Mouse (Mus musculus) limb, embryonic 11.5 days (tissue): ENCODE results near the gene Gm11627. TPM values are rescaled to one million over a fixed set of nuclear protein-coding genes. Genes with fewer than 3 reads are reported as not detected.
A peak's percentile ranks its signal among the peaks of the same experiment; 100 is the strongest.

ENCODE experiments used
- ATAC-seq: fragments of 200-750 bp; cut with Nextera tagmentation; 2 replicates; pipeline ENCODE4 v1.8.0; 2017; ENCODE audit warnings: low read depth; ENCODE audit not compliant: insufficient number of reproducible peaks, low FRiP score, low TSS enrichment
- DNase-seq: peaks from one replicate; pipeline ENCODE4 v3.0.0-alpha.2; 2015; ENCODE audit warnings: low spot score
- H3K27ac ChIP-seq: fragments of 300-500 bp; sonication (generic); replicated peaks from 2 replicates; pipeline ENCODE4 v1.5.1; 2014; ENCODE audit warnings: low read depth, mild to moderate bottlenecking, low read length
- H3K27me3 ChIP-seq: fragments of 300-500 bp; sonication (generic); 2 replicates; pipeline ENCODE4 v1.6.1; 2014; ENCODE audit warnings: mild to moderate bottlenecking, low read length, mixed read lengths; ENCODE audit not compliant: control insufficient read depth, insufficient read depth
- H3K36me3 ChIP-seq: fragments of 300-500 bp; sonication (generic); 2 replicates; pipeline ENCODE4 v1.6.1; 2014; ENCODE audit warnings: mild to moderate bottlenecking, low read length, moderate library complexity, mixed read lengths; ENCODE audit not compliant: control insufficient read depth, insufficient read depth
- H3K4me1 ChIP-seq: fragments of 300-500 bp; sonication (generic); 2 replicates; pipeline ENCODE4 v1.6.1; 2014; ENCODE audit warnings: low read length, mixed read lengths; ENCODE audit not compliant: control insufficient read depth, insufficient read depth
- H3K4me2 ChIP-seq: fragments of 300-500 bp; sonication (generic); 2 replicates; pipeline ENCODE4 v1.6.1; 2014; ENCODE audit warnings: low read depth, mild to moderate bottlenecking, moderate library complexity; ENCODE audit not compliant: severe bottlenecking
- H3K4me3 ChIP-seq: fragments of 300-500 bp; sonication (generic); 2 replicates; pipeline ENCODE4 v1.5.1; 2014; ENCODE audit warnings: low read depth, low read length
- H3K9ac ChIP-seq: fragments of 300-500 bp; sonication (generic); 2 replicates; pipeline ENCODE4 v1.6.1; 2014; ENCODE audit warnings: mild to moderate bottlenecking, low read length
- H3K9me3 ChIP-seq: fragments of 300-500 bp; sonication (generic); 2 replicates; pipeline ENCODE4 v1.6.1; 2016; ENCODE audit warnings: low read length; ENCODE audit not compliant: control insufficient read depth
- WGBS: fragments of 180-500 bp; shearing (Covaris S2); extraction: QIAGEN DNeasy Blood & Tissue Kit; methylation state at CpG from one replicate; pipeline ENCODE4 v1.1.7; 2014; 5-methylcytosine and 5-hydroxymethylcytosine counted together
- polyA plus RNA-seq: library from polyadenylated mRNA; unstranded; fragments of >200 nt; fragmentation: Nextera tagmentation; extraction: Ambion mirVana; gene quantifications from 2 replicates; pipeline ENCODE4 v1.2.1, GENCODE M21; 2014

Gene Gm11627
- polyA plus RNA-seq, 1 experiment from 2014 or later = 4.2 TPM

DNA sequence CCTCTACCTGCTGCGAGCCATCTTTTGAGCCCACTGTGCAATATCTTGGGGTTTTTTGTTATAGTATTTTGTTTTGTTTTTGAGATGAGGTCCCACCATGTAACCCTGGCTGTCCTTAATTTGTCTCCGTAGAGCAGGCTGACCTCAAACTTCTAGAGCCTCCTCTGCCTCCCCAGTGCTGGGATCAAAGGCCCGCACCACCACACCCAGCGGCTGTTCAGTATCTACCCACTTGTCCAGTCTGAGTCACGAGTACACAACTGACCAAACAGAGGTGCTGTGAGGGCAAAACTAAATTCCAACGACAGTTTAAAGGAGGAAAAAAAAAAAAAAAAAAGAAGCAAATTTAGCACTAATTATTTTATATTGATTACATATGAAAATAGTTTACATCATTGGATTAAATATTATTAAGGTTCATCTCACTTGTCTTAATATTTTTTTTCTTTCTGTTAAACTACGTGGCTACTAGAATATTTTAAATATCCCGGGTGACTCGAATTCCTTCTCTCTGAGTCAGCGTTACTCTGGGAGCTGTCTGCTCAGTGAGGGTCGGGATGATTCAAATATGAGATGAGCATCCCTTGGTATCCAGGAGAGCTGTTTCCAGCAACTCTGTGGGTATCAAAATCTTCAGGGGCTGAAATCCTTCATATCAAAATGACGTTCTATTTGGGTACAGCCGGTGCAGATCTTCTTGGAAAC lies 3.1 kb downstream of the Gm11627 start:
- DNase-seq = no peak
- Histone ChIP-seq H3K27ac (no peak overlapping the region), H3K36me3 (no peaks in the 10 kb centered on the region), H3K9me3 (no peaks in the 10 kb centered on the region), H3K4me2 (no peak overlapping the region), H3K4me1 (peaks cover 8% of the 10 kb centered on the region), H3K4me3 (no peak overlapping the region), H3K27me3 (no peaks in the 10 kb centered on the region), H3K9ac (no peak overlapping the region)
- ATAC-seq = no peak
- WGBS = 70% methylated on average over 13 of the region's 13 CpGs

DNA sequence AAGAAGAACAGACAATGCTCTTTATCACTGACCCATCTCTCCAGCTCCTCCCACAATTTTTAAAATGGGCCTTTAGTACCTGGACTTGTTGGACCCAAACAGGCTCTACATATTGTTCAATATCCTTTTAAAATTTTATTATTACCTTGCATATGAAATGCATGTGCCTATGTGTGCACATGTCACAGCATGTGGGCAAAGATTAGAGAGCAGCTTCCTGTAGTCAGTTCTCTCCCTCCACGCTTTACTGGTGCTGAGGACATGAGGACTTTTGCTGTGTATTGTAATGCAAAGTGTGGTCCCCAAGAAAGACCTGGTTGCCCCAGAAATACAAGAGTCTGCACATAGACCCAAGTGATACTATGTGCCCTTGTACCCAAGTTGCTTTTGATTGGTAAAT lies 4.2 kb downstream of the Gm11627 start:
- no peaks in the 10 kb centered on the region for H3K36me3 ChIP-seq
- no peaks in the 10 kb centered on the region for H3K9me3 ChIP-seq
- WGBS = 79% methylated on average over 1 of the region's 1 CpGs
- no peak overlapping the region for H3K4me2 ChIP-seq
- no peak overlapping the region for H3K4me3 ChIP-seq
- no peak overlapping the region for H3K27ac ChIP-seq
- no peaks in the 10 kb centered on the region for H3K27me3 ChIP-seq
- DNase-seq (no peak), ATAC-seq (no peak)
- H3K4me1 ChIP-seq = peaks cover 7% of the 10 kb centered on the region
- H3K9ac ChIP-seq = no peak overlapping the region

DNA sequence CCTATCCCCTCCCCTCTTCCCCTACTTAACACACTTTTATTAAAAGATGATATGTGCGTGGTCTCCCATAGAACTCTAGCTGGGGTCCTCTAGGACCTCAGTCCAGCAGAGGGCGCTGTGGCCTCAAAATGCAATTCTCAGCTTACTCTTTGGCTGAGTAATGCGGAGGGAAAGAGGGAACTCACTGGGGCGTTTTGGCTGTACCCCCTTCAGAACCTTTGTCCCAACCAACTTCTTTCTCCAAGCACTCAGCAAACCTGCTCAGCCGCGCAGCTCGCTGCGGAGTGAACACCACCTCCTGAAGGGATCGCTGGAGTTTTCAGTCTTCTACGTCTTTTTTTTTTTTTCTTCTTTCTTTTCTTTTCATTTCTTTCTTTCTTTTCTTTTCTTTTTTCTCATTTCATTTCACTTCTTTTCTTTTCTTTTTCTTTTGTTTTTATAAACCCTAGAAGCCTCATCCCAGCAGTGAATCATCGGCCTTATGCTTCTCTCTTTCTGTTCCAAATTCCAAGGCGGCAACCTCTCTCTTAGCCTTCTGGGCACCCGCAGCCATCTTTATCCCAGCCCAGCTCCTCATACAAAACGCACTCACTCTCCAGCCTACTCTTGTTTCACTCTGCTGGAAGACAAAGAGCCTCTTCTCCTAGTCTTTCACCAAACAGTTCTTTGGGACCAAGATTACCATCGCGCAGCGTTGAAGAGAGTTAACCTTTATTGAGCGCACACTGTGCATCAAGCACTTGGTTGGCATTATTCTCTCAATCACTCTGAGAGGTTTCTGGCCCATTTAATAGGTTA lies 6.2 kb downstream of the Gm11627 start:
- 15% methylated on average over 18 of the region's 18 CpGs for WGBS
- ATAC-seq (peak; percentile 51; the same call in 1 of the 2 replicates), DNase-seq (peak; percentile 99)
- peak overlapping the region; percentile 60; the same call in 1 of the 2 replicates for H3K9ac ChIP-seq
- 0 out of 2 replicates have a peak overlapping the region, but pooled peaks have one; percentile 8 for H3K27ac ChIP-seq
- no peaks in the 10 kb centered on the region for H3K27me3 ChIP-seq
- no peaks in the 10 kb centered on the region for H3K36me3 ChIP-seq
- H3K4me1 ChIP-seq = no peaks in the 10 kb centered on the region
- peak overlapping the region; percentile 39; the same call in 1 of the 2 replicates for H3K4me2 ChIP-seq
- H3K9me3 ChIP-seq = no peaks in the 10 kb centered on the region
- no peak overlapping the region for H3K4me3 ChIP-seq

DNA sequence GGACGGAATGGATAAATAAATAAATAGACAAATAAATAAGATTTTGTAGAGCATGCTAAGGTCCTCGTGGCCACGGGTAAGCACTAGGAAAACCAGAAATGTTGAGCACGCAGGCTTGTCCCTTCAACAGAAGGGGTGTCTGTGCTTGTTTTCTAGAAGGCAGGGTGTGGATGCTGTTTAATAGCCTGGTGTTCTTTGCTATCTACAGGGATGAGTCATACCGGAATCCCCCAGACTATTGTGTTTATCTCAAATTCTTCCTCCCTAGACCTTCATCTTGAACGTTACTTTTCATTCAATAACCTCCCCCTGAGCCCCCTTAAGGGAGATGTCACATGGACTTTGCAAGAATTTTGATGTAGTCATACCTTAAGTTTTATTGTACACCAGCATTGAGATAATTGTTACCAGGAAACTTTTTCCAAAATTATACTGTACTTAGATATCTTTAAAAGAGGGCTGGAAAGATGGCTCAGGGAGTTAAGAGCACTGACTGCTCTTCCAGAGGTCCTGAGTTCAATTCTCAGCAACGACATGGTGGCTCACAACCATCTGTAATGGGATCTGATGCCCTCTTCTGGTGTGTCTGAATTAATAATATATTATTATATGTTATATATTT lies 10.4 kb downstream of the Gm11627 start:
- 84% methylated on average over 7 of the region's 7 CpGs for WGBS
- H3K9me3 ChIP-seq = no peaks in the 10 kb centered on the region
- H3K27me3 ChIP-seq = no peaks in the 10 kb centered on the region
- H3K9ac ChIP-seq = no peak overlapping the region
- ATAC-seq (no peak), DNase-seq (no peak)
- H3K36me3 ChIP-seq = no peaks in the 10 kb centered on the region
- H3K4me1 ChIP-seq = no peaks in the 10 kb centered on the region
- H3K27ac ChIP-seq = no peak overlapping the region
- H3K4me2 ChIP-seq = no peak overlapping the region
- H3K4me3 ChIP-seq = no peak overlapping the region

DNA sequence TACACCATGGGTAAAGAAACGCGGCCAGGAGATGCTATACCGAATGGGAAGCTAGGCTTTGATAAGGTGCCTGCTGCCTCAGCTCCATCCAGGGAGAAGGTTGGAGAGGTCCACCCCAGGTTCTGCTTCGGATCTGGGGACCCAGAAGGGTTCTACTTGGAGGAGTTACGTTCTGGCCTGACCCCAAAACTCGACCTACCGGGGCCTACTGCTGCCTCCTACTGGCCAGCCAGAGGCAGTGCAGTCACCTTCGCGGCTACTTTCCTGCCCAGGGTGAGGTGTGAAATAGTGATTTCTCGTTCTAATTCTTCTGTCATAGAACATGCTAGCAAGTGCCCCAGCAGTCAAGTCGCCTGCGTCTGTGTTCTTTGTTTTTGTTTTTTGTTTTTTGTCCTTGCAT lies 11.1 kb downstream of the Gm11627 start:
- Histone ChIP-seq H3K36me3 (no peaks in the 10 kb centered on the region), H3K4me1 (no peaks in the 10 kb centered on the region), H3K27ac (no peak overlapping the region), H3K4me3 (no peak overlapping the region), H3K4me2 (no peak overlapping the region), H3K27me3 (no peaks in the 10 kb centered on the region), H3K9me3 (no peaks in the 10 kb centered on the region), H3K9ac (no peak overlapping the region)
- DNase-seq (no peak), ATAC-seq (no peak)
- WGBS = 77% methylated on average over 12 of the region's 12 CpGs

DNA sequence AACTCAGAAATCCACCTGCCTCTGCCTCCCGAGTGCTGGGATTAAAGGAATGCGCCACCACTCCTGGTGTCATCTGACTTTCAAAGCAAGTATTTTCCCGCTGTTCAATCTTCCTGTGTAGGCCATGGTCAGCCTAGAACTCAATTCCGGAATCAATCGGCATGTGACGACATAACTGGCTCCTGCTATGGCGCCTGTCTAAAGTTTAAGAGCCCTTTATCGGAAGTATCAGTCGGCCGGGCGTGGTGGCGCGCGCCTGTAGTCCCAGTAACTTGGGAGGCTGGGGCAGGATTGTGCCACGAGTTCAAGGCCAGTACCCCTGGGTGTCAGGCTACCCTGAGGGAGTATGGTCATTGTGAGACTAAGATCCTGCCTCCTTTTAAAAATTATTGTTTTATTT lies 11.5 kb downstream of the Gm11627 start:
- Histone ChIP-seq H3K36me3 (no peaks in the 10 kb centered on the region), H3K4me3 (no peak overlapping the region), H3K27ac (no peak overlapping the region), H3K27me3 (no peaks in the 10 kb centered on the region), H3K4me1 (no peaks in the 10 kb centered on the region), H3K4me2 (no peak overlapping the region), H3K9me3 (no peaks in the 10 kb centered on the region), H3K9ac (no peak overlapping the region)
- WGBS = 97% methylated on average over 15 of the region's 15 CpGs
- DNase-seq (no peak), ATAC-seq (no peak)

DNA sequence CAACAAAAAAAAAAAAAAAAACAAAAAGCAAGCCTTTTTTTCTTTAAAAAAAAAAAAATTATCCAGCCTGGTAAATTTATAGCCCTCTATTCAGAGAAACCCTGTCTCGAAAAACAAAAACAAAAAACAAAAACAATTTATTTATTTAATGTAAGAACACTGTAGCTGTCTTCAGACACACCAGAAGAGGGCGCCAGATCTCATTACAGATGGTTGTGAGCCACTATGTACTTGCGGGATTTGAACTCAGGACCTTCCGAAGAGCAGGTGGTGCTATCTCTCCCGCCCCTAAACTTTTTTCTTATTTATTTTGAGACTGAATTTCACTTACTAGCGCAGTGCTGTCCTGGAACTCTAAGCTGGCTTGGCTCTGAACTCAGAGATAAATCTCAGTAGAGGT lies 12.1 kb downstream of the Gm11627 start:
- no peaks in the 10 kb centered on the region for H3K4me1 ChIP-seq
- H3K9ac ChIP-seq = no peak overlapping the region
- no peaks in the 10 kb centered on the region for H3K36me3 ChIP-seq
- H3K27me3 ChIP-seq = no peaks in the 10 kb centered on the region
- no peaks in the 10 kb centered on the region for H3K9me3 ChIP-seq
- H3K27ac ChIP-seq = no peak overlapping the region
- DNase-seq (no peak), ATAC-seq (no peak)
- H3K4me3 ChIP-seq = no peak overlapping the region
- no peak overlapping the region for H3K4me2 ChIP-seq
- WGBS = 84% methylated on average over 6 of the region's 6 CpGs

DNA sequence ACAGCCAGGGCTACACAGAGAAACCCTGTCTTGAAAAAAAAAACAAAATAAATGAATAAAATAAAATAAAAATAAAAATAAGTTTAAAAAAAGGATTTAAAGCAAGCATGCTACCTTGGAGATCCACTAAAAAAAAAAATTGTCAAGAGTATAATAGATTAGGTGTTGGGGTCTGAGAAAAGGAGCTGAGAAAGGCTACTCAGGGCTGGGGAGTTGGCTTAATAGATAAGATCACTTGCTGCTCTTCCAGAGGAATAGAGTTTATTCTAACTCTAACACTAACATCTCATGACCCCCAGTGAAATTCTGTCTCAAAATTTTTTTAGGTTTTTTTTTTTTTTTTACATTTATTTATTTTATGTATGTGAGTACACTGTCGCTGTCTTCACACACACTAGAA lies 13.0 kb downstream of the Gm11627 start:
- Histone ChIP-seq H3K27me3 (no peaks in the 10 kb centered on the region), H3K9me3 (no peaks in the 10 kb centered on the region), H3K27ac (no peak overlapping the region), H3K36me3 (no peaks in the 10 kb centered on the region), H3K4me2 (no peak overlapping the region), H3K4me1 (no peaks in the 10 kb centered on the region), H3K9ac (no peak overlapping the region), H3K4me3 (no peak overlapping the region)
- ATAC-seq = no peak
- no peak for DNase-seq
- 97% methylated on average over 1 of the region's 1 CpGs for WGBS
